Mouse (Mus musculus) bone marrow, adult 2 months (tissue): ENCODE measurements around the gene Prkcz.

Experiments
- CTCF ChIP-seq: fragments of 200-500 bp; IDR thresholded peaks from 2 replicates; pipeline ENCODE4 v1.5.1; 2011; ENCODE audit warnings: low read length, control low read depth; ENCODE audit not compliant: control insufficient read depth, insufficient read depth
- POLR2A ChIP-seq: fragments of 200-500 bp; IDR thresholded peaks from 2 replicates; pipeline ENCODE4 v1.6.1; 2011; ENCODE audit warnings: low read depth, mild to moderate bottlenecking, control low read depth, low read length, borderline replicate concordance; ENCODE audit not compliant: control insufficient read depth

- no peak for TF ChIP-seq POLR2A
- no peak for TF ChIP-seq CTCF
Measured at GRCm38 (mm10) chr4:155359560-155360464, 1.3 kb downstream of the Prkcz start.
